Mouse (Mus musculus): ENCODE measurements around the gene Coa4.

DNA sequence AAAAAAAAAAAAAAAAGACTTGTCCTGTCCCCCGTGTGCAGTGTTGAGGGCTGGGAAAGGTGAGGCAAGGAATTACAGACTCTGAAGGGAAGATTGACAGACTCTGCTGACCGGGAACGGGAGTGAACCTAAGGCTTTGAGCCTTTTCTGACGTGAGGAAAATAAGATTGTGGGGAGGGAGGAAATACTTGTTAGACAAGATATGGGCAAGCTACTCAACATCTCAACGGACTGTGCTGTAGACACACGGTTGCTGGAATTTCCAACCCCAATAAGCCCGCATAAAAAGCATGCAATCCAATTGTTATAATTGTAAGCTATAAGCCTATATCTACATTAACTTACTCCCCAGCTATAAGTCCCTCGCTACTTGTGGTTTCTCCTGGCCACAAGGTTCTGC lies 12.2 kb upstream of the Coa4 start:
- no peak for TF ChIP-seq EP300 (IDR thresholded peaks at IDR 0.05; ENCODE audit: low read depth)
- TF ChIP-seq CTCF (IDR thresholded peaks at IDR 0.05; ENCODE audit: low read depth): no peak
